Mouse (Mus musculus): ENCODE measurements around the gene Hist1h2ag. TPM values are rescaled to one million over a fixed set of nuclear protein-coding genes. Genes with fewer than 3 reads are reported as not detected.
"Not testable (repeated sequence)": the region's sequence is repeated elsewhere in the genome, so short reads cannot be mapped to it uniquely, and the experiment has no call there.

Gene Hist1h2ag
- 0.60 and 1.1 TPM in 2 replicates for polyA plus RNA-seq (2012; rRNA removed)

GRCm38 (mm10) chr13:22042568-22043502 lies at the start of gene Hist1h2ag, which contains the start of gene Hist1h2bj:
Gene Hist1h2ag (minus strand): TSS chr13:22042944.
Gene Hist1h2bj (plus strand): TSS chr13:22043214.
- Histone ChIP-seq H3K27ac (ENCODE audit: insufficient read depth, low read length) (peak within 1 kb of the TSS; percentile 57; the same call in 1 of the 2 replicates), H3K4me3 (replicated peaks; ENCODE audit: insufficient read depth, low read depth, low read length) (peak within 1 kb of the TSS; percentile 60)
- peak; percentile 89 to 96 for DNase-seq
- TF ChIP-seq POLR2A (IDR thresholded peaks at IDR 0.05; ENCODE audit: borderline replicate concordance, insufficient read depth, low read length) = peak; percentile 83; the same call in 1 of the 2 replicates
- under 1% methylated on average over 54 of the region's 80 CpGs for WGBS
- not testable (repeated sequence) for H3K27me3 ChIP-seq (ENCODE audit: control insufficient read depth, insufficient read depth, low read length); H3K4me1 ChIP-seq (ENCODE audit: control insufficient read depth, insufficient read depth, low read length)

- DNase-seq; H3K4me3 ChIP-seq (replicated peaks; ENCODE audit: insufficient read depth, low read depth, low read length); H3K27me3 ChIP-seq (ENCODE audit: control insufficient read depth, insufficient read depth, low read length); H3K4me1 ChIP-seq (ENCODE audit: control insufficient read depth, insufficient read depth, low read length); H3K27ac ChIP-seq (ENCODE audit: insufficient read depth, low read length): not testable (repeated sequence)
- 91% methylated on average over 1 of the region's 1 CpGs for WGBS
Measured at GRCm38 (mm10) chr13:22084140-22084539, 41.4 kb upstream of the Hist1h2ag start, which contains the start of gene Vmn1r188. Gene Vmn1r188 (plus strand): TSS chr13:22084440.

- no peak for DNase-seq
- Histone ChIP-seq H3K4me1 (ENCODE audit: control insufficient read depth, insufficient read depth, low read length) (no peaks in the 10 kb centered on the region), H3K27me3 (ENCODE audit: control insufficient read depth, insufficient read depth, low read length) (no peaks in the 10 kb centered on the region), H3K4me3 (replicated peaks; ENCODE audit: insufficient read depth, low read depth, low read length) (no peak overlapping the region), H3K27ac (ENCODE audit: insufficient read depth, low read length) (no peak overlapping the region)
- TF ChIP-seq POLR2A (IDR thresholded peaks at IDR 0.05; ENCODE audit: borderline replicate concordance, insufficient read depth, low read length) = no peak
- no peak for TF ChIP-seq CTCF (IDR thresholded peaks at IDR 0.05; ENCODE audit: borderline replicate concordance, insufficient read depth, low read depth, low read length)
- 68% methylated on average over 1 of the region's 1 CpGs for WGBS
Measured at GRCm38 (mm10) chr13:22063468-22063867, 20.7 kb upstream of the Hist1h2ag start.

GRCm38 (mm10) chr13:22061422-22061821 lies 18.7 kb upstream of the Hist1h2ag start:
- Histone ChIP-seq H3K4me3 (replicated peaks; ENCODE audit: insufficient read depth, low read depth, low read length) (no peak overlapping the region), H3K27me3 (ENCODE audit: control insufficient read depth, insufficient read depth, low read length) (no peaks in the 10 kb centered on the region), H3K4me1 (ENCODE audit: control insufficient read depth, insufficient read depth, low read length) (no peaks in the 10 kb centered on the region), H3K27ac (ENCODE audit: insufficient read depth, low read length) (no peak overlapping the region)
- DNase-seq = no peak
- 77% methylated on average over 1 of the region's 1 CpGs for WGBS
- TF ChIP-seq POLR2A (IDR thresholded peaks at IDR 0.05; ENCODE audit: borderline replicate concordance, insufficient read depth, low read length) (no peak), CTCF (IDR thresholded peaks at IDR 0.05; ENCODE audit: borderline replicate concordance, insufficient read depth, low read depth, low read length) (no peak)

- DNase-seq = no peak
- no peak overlapping the region for H3K4me3 ChIP-seq (replicated peaks; ENCODE audit: insufficient read depth, low read depth, low read length)
- H3K27me3 ChIP-seq (ENCODE audit: control insufficient read depth, insufficient read depth, low read length) = no peaks in the 10 kb centered on the region
- H3K4me1 ChIP-seq (ENCODE audit: control insufficient read depth, insufficient read depth, low read length) = no peaks in the 10 kb centered on the region; the same call in 1 of the 2 replicates
- no peak overlapping the region for H3K27ac ChIP-seq (ENCODE audit: insufficient read depth, low read length)
- TF ChIP-seq CTCF (IDR thresholded peaks at IDR 0.05; ENCODE audit: borderline replicate concordance, insufficient read depth, low read depth, low read length) (no peak), POLR2A (IDR thresholded peaks at IDR 0.05; ENCODE audit: borderline replicate concordance, insufficient read depth, low read length) (no peak)
- 95% methylated on average over 1 of the region's 1 CpGs for WGBS
Measured at GRCm38 (mm10) chr13:22053754-22054153, 11.0 kb upstream of the Hist1h2ag start.

GRCm38 (mm10) chr13:22051523-22051859 lies 8.7 kb upstream of the Hist1h2ag start:
- 13% methylated on average over 5 of the region's 5 CpGs for WGBS
- H3K27me3 ChIP-seq (ENCODE audit: control insufficient read depth, insufficient read depth, low read length) = no peaks in the 10 kb centered on the region
- DNase-seq = no peak
- no peak overlapping the region for H3K27ac ChIP-seq (ENCODE audit: insufficient read depth, low read length)
- no peaks in the 10 kb centered on the region; the same call in 1 of the 2 replicates for H3K4me1 ChIP-seq (ENCODE audit: control insufficient read depth, insufficient read depth, low read length)
- TF ChIP-seq POLR2A (IDR thresholded peaks at IDR 0.05; ENCODE audit: borderline replicate concordance, insufficient read depth, low read length) (no peak), CTCF (IDR thresholded peaks at IDR 0.05; ENCODE audit: borderline replicate concordance, insufficient read depth, low read depth, low read length) (no peak)
- H3K4me3 ChIP-seq (replicated peaks; ENCODE audit: insufficient read depth, low read depth, low read length) = peak overlapping the region; percentile 81

GRCm38 (mm10) chr13:22050591-22051522 lies 8.1 kb upstream of the Hist1h2ag start:
- Histone ChIP-seq H3K4me1 (ENCODE audit: control insufficient read depth, insufficient read depth, low read length) (no peaks in the 10 kb centered on the region; the same call in 1 of the 2 replicates), H3K27ac (ENCODE audit: insufficient read depth, low read length) (no peak overlapping the region), H3K4me3 (replicated peaks; ENCODE audit: insufficient read depth, low read depth, low read length) (peak overlapping the region; percentile 81), H3K27me3 (ENCODE audit: control insufficient read depth, insufficient read depth, low read length) (no peaks in the 10 kb centered on the region)
- TF ChIP-seq CTCF (IDR thresholded peaks at IDR 0.05; ENCODE audit: borderline replicate concordance, insufficient read depth, low read depth, low read length) (peak; percentile 44; the same call in 1 of the 2 replicates), POLR2A (IDR thresholded peaks at IDR 0.05; ENCODE audit: borderline replicate concordance, insufficient read depth, low read length) (no peak)
- peak; percentile 66 to 71 for DNase-seq
- WGBS = under 1% methylated on average over 52 of the region's 52 CpGs
